Mouse (Mus musculus): Measurements from ENCODE around the gene Actr3b. TPM values are rescaled to one million over a fixed set of nuclear protein-coding genes. Genes with fewer than 3 reads are reported as not detected.

Actr3b gene
- polyA plus RNA-seq, 1 experiment from 2014 or later: 5.8 TPM

DNA sequence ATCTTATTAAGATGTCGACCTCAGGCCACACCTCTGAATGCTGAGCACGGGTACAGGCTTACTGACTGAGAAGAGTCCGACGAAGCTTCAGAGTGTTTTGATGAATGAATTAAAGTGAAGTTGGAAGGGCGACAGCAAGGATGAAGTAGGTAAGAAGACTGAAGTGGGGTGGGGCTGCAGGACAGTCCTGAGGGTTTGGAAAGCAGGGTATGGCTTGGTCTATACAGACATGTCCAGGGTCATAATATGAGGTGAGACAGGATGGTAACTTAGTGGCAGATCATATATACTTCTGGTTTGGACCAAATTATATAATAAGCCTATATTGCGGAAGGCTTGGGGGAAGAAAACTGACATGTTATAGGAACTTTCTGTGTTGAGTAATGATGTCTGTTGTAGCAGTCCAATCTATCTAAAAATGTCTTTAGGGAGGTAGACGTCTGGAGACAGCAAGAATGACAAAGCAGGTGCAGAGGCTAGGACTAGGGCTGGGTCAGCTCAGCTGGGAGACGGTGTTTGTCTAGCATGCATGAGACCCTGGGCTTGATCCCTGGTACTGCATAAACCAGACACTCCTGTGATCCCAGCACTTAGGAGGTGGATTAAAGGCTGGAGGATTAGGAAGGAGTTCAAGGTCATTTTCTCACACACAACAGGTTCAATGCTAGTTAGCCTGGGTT, 6.1 kb upstream of the Actr3b start:
- H3K9me3 ChIP-seq: no peaks in the 10 kb centered on the region
- H3K27me3 ChIP-seq (replicated peaks; ENCODE audit: low read depth, poor library complexity, severe bottlenecking): 0 out of 2 replicates have a peak, but pooled peaks cover 2% of the 10 kb centered on the region
- DNase-seq (ENCODE audit: low spot score): no peak
- no peak overlapping the region for H3K4me3 ChIP-seq
- H3K36me3 ChIP-seq (replicated peaks): no peaks in the 10 kb centered on the region
- peaks cover 32% of the 10 kb centered on the region for H3K4me1 ChIP-seq
- H3K27ac ChIP-seq (replicated peaks): no peak overlapping the region
- 48% methylated on average over 8 of the region's 8 CpGs for WGBS

DNA sequence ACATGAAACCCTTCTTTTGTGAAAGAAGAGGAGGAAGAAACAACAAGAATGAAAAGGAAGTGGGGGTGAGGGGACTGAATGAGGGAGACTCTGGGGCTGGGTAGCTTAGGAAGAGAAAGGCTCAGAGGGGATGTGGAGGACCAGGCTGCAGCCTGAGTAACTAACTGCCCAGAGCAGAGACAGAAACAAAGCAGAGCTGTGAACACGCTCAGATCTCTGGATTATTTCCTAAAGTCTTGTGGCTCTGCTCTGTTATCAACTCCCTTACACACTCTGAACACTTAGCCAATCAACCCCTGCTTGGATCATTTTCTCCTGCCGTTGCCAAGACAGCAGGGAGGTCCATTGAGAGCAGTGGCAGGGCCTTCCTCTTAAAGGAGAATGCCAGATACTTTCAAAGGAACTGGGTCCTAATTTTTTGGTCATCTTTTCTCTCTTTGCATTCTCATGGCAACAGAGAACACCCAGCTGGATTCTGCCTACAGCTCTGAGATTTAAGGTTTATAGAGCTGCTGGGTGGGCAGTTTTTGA, 5.5 kb upstream of the Actr3b start:
- 17% methylated on average over 2 of the region's 2 CpGs for WGBS
- Histone ChIP-seq H3K27me3 (replicated peaks; ENCODE audit: low read depth, poor library complexity, severe bottlenecking) (0 out of 2 replicates have a peak, but pooled peaks cover 2% of the 10 kb centered on the region), H3K4me3 (no peak overlapping the region), H3K4me1 (peaks cover 31% of the 10 kb centered on the region), H3K36me3 (replicated peaks) (no peaks in the 10 kb centered on the region), H3K27ac (replicated peaks) (no peak overlapping the region), H3K9me3 (no peaks in the 10 kb centered on the region)
- no peak for DNase-seq (ENCODE audit: low spot score)

DNA sequence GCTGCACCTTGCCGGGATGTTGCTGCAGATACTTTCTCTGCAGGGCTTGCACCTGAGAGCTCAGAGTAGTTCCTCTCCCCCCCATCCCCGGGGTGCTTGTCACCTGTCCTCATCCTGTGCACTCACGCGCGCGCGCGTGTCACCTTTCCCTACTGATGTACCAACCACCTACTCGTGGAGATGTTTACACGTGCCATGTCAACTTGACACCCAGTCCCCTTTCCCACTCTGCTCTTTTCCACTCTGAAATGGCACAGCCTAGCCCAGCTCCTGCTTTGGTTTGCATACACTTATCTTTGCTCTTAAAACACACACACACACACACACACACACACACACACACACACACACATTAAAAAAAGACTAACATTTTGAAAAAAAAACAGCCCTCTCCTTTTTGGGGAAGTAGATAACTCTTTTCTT, 624 bp downstream of the Actr3b start:
- peak overlapping the region; percentile 89 for H3K4me3 ChIP-seq
- H3K27ac ChIP-seq (replicated peaks): no peak overlapping the region
- H3K4me1 ChIP-seq: peaks cover 9% of the 10 kb centered on the region
- DNase-seq (ENCODE audit: low spot score): no peak
- H3K27me3 ChIP-seq (replicated peaks; ENCODE audit: low read depth, poor library complexity, severe bottlenecking): peaks cover 22% of the 10 kb centered on the region
- no peaks in the 10 kb centered on the region for H3K9me3 ChIP-seq
- WGBS: 2% methylated on average over 10 of the region's 10 CpGs
- H3K36me3 ChIP-seq (replicated peaks): no peaks in the 10 kb centered on the region

DNA sequence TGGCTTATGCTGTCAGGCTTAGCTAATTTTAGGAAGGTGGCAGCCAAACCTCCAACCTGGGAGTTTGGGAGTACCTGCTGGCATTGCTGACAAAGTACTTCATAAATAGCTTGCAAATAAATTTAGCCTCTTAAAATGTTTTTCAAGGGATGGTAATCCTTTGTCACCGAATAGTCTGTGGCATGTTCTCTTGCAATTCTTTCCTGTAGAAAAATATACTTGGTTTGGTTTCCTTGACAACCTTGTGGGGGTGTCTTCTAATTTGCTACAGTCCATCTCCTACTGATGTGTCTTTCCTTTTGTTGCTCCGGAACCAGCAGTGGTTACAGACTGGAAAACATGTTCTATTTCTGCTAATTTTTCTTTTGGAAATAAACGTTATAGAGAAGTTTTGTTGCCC, 1.1 kb downstream of the Actr3b start:
- Histone ChIP-seq H3K4me1 (peaks cover 9% of the 10 kb centered on the region), H3K27me3 (replicated peaks; ENCODE audit: low read depth, poor library complexity, severe bottlenecking) (peaks cover 22% of the 10 kb centered on the region), H3K27ac (replicated peaks) (no peak overlapping the region), H3K36me3 (replicated peaks) (no peaks in the 10 kb centered on the region), H3K9me3 (no peaks in the 10 kb centered on the region), H3K4me3 (no peak overlapping the region)
- WGBS: 62% methylated on average over 3 of the region's 3 CpGs
- DNase-seq (ENCODE audit: low spot score): no peak

DNA sequence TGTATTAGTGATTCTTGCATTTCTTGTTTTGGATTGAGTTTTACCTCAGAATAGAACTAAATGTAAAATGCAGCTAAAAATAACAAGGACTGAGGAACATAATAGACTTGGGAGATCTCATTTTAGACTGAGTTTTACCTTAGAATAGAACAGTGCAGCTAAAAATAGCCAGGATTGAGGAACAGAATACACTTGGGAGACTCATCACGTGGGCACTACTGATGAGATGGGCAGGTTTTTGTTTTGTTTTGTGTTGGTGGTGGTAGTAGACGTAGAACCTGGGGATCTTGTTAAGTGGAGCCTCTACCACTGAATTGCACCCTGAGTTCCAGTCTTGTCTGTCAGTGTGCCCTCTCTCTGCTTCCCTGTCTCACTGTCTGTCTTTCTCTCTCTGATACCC, 2.1 kb downstream of the Actr3b start:
- WGBS: 77% methylated on average over 2 of the region's 2 CpGs
- Histone ChIP-seq H3K4me3 (no peak overlapping the region), H3K36me3 (replicated peaks) (no peaks in the 10 kb centered on the region), H3K27me3 (replicated peaks; ENCODE audit: low read depth, poor library complexity, severe bottlenecking) (peaks cover 22% of the 10 kb centered on the region), H3K4me1 (peaks cover 9% of the 10 kb centered on the region), H3K9me3 (no peaks in the 10 kb centered on the region), H3K27ac (replicated peaks) (no peak overlapping the region)
- no peak for DNase-seq (ENCODE audit: low spot score)

DNA sequence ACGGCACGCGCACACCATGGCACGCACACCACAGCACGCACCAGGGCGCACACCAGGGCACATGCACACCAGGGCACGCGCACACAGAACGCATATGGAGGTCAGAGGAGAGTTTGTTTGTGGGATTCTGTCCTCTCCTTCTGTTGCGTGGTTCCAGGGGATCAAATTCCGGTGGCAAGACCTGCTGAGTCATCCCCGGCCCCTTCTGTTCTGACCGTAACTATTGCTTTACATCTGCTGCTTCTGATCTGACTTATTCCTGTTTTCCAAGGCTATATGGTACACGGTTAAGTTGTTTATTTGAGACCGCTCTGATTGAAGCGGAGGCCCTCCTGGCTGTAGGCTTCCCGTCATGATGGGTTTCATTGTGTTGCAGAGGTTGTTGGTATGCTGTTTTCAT, 9.2 kb downstream of the Actr3b start:
- H3K4me3 ChIP-seq: peak overlapping the region; percentile 45
- WGBS: 75% methylated on average over 17 of the region's 17 CpGs
- no peaks in the 10 kb centered on the region for H3K4me1 ChIP-seq
- no peak for DNase-seq (ENCODE audit: low spot score)
- no peaks in the 10 kb centered on the region for H3K27me3 ChIP-seq (replicated peaks; ENCODE audit: low read depth, poor library complexity, severe bottlenecking)
- H3K27ac ChIP-seq (replicated peaks): no peak overlapping the region
- peaks cover 5% of the 10 kb centered on the region; the same call in 1 of the 2 replicates for H3K9me3 ChIP-seq
- H3K36me3 ChIP-seq (replicated peaks): no peaks in the 10 kb centered on the region

DNA sequence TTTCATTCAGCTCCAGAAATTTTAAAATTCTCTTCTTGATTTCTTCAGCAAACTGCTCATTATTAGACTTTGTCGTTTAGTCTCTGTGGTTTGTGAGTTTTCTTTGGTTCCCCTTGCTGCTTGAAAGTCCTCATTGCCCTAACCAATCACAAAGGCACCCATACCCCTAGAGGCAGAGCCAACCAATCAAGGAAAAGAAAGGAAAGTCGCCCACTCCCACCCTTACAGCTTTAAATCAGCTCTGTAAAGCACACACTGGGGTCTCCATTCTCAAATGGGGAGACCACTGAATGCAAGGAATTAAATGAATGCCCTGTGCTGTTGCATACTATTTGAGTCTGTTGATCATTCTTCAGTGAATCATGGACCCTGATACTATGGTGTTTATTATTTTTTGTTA, 9.6 kb downstream of the Actr3b start:
- Histone ChIP-seq H3K9me3 (peaks cover 5% of the 10 kb centered on the region; the same call in 1 of the 2 replicates), H3K36me3 (replicated peaks) (no peaks in the 10 kb centered on the region), H3K27me3 (replicated peaks; ENCODE audit: low read depth, poor library complexity, severe bottlenecking) (no peaks in the 10 kb centered on the region), H3K27ac (replicated peaks) (no peak overlapping the region), H3K4me1 (no peaks in the 10 kb centered on the region), H3K4me3 (no peak overlapping the region)
- no peak for DNase-seq (ENCODE audit: low spot score)
- 39% methylated on average over 2 of the region's 2 CpGs for whole genome bisulfite sequencing

DNA sequence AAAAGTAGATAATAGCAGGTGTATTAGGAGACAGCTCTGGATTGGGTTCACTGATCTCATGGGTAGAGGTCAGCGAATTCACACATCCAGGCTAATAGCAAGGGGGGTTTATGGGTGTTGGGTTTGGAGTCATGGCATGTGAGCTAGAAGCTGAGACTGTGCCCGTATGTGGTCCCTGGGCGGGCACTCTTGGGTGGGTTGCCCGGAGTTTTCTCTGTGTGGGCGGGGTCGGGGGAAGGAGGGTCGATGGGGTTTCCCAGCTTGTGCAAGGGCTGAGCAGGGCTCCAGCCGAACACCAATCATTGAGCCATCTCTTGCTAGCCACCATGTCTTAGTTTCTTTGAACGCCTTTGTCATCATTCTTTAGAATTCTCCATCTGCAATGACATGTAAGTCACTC, 12.7 kb downstream of the Actr3b start:
- DNase-seq (ENCODE audit: low spot score): no peak
- H3K27me3 ChIP-seq (replicated peaks; ENCODE audit: low read depth, poor library complexity, severe bottlenecking): no peaks in the 10 kb centered on the region
- no peaks in the 10 kb centered on the region for H3K36me3 ChIP-seq (replicated peaks)
- 87% methylated on average over 9 of the region's 9 CpGs for WGBS
- H3K9me3 ChIP-seq: peaks cover 5% of the 10 kb centered on the region; the same call in 1 of the 2 replicates
- H3K4me1 ChIP-seq: no peaks in the 10 kb centered on the region
- H3K4me3 ChIP-seq: no peak overlapping the region
- H3K27ac ChIP-seq (replicated peaks): no peak overlapping the region

DNA sequence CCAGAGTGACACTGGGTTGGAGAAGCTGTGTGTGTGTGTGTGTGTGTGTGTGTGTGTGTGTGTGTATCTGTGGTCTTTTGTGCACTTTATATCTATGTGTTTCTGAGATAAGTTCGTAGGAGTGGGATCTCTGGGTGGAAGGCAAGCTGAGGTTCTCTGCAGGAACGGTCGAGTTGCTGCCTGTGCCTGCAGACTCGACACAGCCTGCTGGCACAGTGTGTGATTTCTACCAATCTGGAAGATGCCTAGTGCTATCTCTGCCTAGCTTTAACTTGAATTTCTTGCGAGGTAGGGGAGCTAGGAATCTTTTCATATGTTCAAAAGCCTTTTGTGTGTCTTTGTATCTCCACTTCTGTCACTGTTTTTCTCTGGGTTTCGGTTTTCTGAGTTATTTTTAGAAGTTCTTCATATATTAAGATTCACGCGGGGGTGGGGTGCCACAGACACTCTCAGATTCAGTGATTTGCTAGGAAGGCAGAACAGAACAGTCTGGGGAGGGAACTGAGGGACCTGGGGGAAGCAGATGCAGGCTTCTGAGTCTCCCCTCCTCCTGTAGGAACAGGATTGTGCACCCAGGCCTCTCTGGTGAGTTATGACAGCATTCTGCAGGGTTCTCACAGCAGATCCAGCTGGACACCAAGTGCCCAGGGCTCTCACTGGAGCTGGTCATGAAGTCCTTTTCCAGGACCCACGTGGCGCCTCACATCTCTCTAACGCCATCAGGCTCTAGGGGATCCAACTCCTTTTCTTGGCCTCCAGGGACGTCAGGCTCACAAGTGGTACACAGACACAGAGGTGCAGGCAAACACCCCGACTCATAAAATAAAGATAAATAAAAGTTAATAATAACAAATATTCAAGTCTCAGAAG, 14.4 kb downstream of the Actr3b start:
- 80% methylated on average over 13 of the region's 13 CpGs for WGBS
- no peak overlapping the region for H3K27ac ChIP-seq (replicated peaks)
- no peak overlapping the region for H3K4me3 ChIP-seq
- H3K9me3 ChIP-seq: peaks cover 5% of the 10 kb centered on the region; the same call in 1 of the 2 replicates
- no peaks in the 10 kb centered on the region for H3K27me3 ChIP-seq (replicated peaks; ENCODE audit: low read depth, poor library complexity, severe bottlenecking)
- no peaks in the 10 kb centered on the region for H3K36me3 ChIP-seq (replicated peaks)
- H3K4me1 ChIP-seq: no peaks in the 10 kb centered on the region
- no peak for DNase-seq (ENCODE audit: low spot score)

DNA sequence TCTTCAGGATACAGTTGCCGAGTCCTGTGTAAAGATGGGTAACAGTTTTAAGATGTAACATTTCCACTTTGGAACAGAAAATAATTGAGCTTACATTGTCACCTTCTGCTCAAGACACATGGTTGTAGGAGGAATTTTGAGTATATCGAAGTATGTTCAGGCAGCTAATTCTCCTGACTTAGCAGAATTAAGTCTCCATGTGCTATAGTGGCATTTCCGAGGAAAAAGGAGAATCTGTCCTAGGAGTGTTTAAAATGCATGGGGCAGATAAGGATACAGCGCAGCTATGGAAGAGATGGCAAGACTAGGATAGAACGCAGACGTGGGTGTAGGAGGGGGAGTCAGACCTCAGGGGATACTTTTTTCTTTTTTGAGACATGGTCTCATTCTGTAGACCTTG, 31.8 kb downstream of the Actr3b start:
- H3K27ac ChIP-seq (replicated peaks): no peak overlapping the region
- H3K27me3 ChIP-seq (replicated peaks; ENCODE audit: low read depth, poor library complexity, severe bottlenecking): no peaks in the 10 kb centered on the region
- DNase-seq (ENCODE audit: low spot score): no peak
- H3K4me1 ChIP-seq: no peaks in the 10 kb centered on the region
- no peaks in the 10 kb centered on the region for H3K9me3 ChIP-seq
- H3K4me3 ChIP-seq: no peak overlapping the region
- WGBS: 87% methylated on average over 6 of the region's 6 CpGs
- no peaks in the 10 kb centered on the region for H3K36me3 ChIP-seq (replicated peaks)

DNA sequence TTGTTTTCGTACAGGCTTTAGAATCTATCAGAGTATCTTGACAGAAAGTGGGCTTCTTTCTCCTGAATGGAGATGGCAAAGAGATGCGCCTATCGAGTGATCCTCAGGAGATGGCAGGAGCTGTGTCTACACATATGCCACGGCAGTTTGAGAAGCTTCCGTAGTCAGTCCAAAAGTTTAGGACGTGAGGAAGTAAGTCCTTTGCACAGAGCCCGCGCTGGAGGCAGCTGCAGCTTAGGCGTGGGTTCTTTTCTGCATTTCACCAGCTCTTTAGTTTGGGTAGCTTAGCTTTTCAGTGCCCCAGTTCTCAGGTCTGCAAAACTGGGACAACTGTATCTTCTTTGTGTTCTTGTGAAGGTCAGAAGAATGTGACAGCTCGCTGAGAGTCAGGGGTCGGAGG, 38.0 kb downstream of the Actr3b start:
- H3K27ac ChIP-seq (replicated peaks): no peak overlapping the region
- 90% methylated on average over 11 of the region's 11 CpGs for WGBS
- no peaks in the 10 kb centered on the region for H3K36me3 ChIP-seq (replicated peaks)
- no peak for DNase-seq (ENCODE audit: low spot score)
- no peaks in the 10 kb centered on the region for H3K27me3 ChIP-seq (replicated peaks; ENCODE audit: low read depth, poor library complexity, severe bottlenecking)
- H3K4me1 ChIP-seq: peaks cover 4% of the 10 kb centered on the region; the same call in 1 of the 2 replicates
- H3K9me3 ChIP-seq: no peaks in the 10 kb centered on the region
- H3K4me3 ChIP-seq: no peak overlapping the region

DNA sequence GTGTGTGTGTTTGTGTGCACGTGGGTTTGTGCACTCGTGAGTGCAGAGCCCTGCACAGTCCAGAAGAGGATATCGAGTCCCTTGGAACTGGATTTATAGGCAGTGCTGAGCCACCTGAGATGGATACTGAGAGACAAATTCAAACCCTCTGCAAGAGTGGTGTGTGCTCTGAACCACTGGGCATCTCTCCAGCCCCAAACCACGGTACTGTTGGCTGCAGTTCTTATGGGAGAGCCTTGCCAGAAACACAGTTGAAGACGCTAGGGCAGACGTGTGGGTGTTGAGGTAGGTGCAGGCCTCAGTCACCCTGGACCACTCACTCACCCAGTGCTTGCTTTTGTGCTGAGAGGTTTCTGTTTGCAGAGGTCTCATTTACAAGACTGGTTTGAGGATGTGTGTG, 41.1 kb downstream of the Actr3b start:
- Histone ChIP-seq H3K27me3 (replicated peaks; ENCODE audit: low read depth, poor library complexity, severe bottlenecking) (no peaks in the 10 kb centered on the region), H3K9me3 (no peaks in the 10 kb centered on the region), H3K36me3 (replicated peaks) (no peaks in the 10 kb centered on the region), H3K4me1 (peaks cover 4% of the 10 kb centered on the region; the same call in 1 of the 2 replicates), H3K27ac (replicated peaks) (no peak overlapping the region), H3K4me3 (no peak overlapping the region)
- WGBS: 82% methylated on average over 6 of the region's 6 CpGs
- no peak for DNase-seq (ENCODE audit: low spot score)
